In the genomic region with DNA sequence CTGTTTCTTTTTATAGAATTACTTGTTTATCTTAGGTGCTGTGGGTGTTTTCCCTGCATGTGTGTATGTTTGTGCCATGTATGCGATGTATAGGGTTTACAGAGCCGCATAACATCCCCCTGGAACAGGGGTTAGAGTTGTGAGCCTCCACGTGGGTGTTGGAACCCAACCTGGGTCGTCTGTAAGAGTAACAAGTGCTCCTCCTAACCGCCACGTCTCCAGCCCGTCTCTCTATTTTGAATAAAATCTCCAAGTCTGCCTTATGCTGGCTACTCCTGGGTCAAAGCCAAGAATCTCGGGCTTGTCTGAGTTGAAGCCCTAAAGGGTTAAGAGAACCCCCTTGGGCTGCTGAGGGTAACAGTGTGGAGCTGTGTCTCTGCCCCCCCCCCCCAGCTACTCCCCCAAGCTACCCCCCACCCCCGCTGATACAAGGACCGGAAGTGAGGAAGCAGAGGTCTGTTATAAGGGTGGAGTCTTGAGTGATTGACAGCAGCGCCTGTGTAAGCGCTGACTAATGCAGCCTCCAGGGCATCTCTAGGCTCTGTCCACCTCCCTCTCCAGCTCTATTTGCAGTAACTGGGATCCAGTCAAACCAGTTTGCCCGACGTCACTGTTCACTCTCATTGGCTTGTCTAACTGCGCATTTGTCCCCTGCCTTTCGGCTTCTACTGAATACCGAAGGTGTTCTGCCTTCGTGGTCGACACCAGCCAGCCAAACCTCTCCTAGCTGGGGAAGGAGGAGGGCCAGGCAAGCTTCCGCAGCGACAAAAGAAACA, we compare ENCODE assay signal across 9 mouse cellular contexts. TPM values are rescaled to one million over a fixed set of nuclear protein-coding genes. Genes with fewer than 3 reads are reported as not detected.
DNase-seq lines count a peak whose midpoint lies in the region; ATAC-seq and TF ChIP-seq lines count a peak whose summit lies in the region.
"Had no signal": no experiment of that assay in that cellular context is flagged by ENCODE, and none has a peak within 500 bp of the region (broad histone marks: within the 10 kb centered on the region; RNA-seq: fewer than 3 reads in every experiment).

No protein-coding gene starts in this region.

- H3K79me2 ChIP-seq in C2C12 (ENCODE audit: control insufficient read depth, insufficient read depth): no peaks in the 10 kb centered on the region

- no peaks in the 10 kb centered on the region for H3K9me3 ChIP-seq in intestine, embryonic 16.5 days (ENCODE audit: control insufficient read depth, low read length)
- no peaks in the 10 kb centered on the region for H3K9me3 ChIP-seq in limb, embryonic 14.5 days (ENCODE audit: control insufficient read depth, low read length)
- H3K9me3 ChIP-seq in midbrain, embryonic 14.5 days (ENCODE audit: control insufficient read depth, low read length): no peaks in the 10 kb centered on the region

- no peaks in the 10 kb centered on the region for H3K27me3 ChIP-seq in C2C12 (ENCODE audit: control insufficient read depth, insufficient read depth, insufficient read length)
- no peaks in the 10 kb centered on the region for H3K27me3 ChIP-seq in intestine, embryonic 16.5 days (replicated peaks; ENCODE audit: control insufficient read depth, insufficient read depth, low read length)
- no peaks in the 10 kb centered on the region for H3K27me3 ChIP-seq in limb, embryonic 14.5 days (ENCODE audit: control insufficient read depth, insufficient read depth, low read length)
- no peaks in the 10 kb centered on the region for H3K27me3 ChIP-seq in midbrain, embryonic 14.5 days (ENCODE audit: control insufficient read depth, insufficient read depth, low read length)

- H3K4me2 ChIP-seq in intestine, embryonic 16.5 days (ENCODE audit: low read depth, low read length): peak overlapping the region; percentile 81
- peak overlapping the region; percentile 60 for H3K4me2 ChIP-seq in limb, embryonic 14.5 days (replicated peaks; ENCODE audit: low read depth, low read length, severe bottlenecking)
- H3K4me2 ChIP-seq in midbrain, embryonic 14.5 days (ENCODE audit: low read length): peak overlapping the region; percentile 54

- peak; percentile 71 for DNase-seq in ZHBTc4 (ENCODE audit: low read depth, low spot score)
- DNase-seq in limb, embryonic 14.5 days (ENCODE audit: low spot score): peak; percentile 89
- peak; percentile 86 for DNase-seq in midbrain, embryonic 14.5 days
- peak; percentile 79 for DNase-seq in thymus, postnatal 0 days (ENCODE audit: low spot score)

- no peaks in the 10 kb centered on the region for H3K36me3 ChIP-seq in C2C12 (ENCODE audit: control insufficient read depth, insufficient read depth)
- H3K36me3 ChIP-seq in intestine, embryonic 16.5 days (ENCODE audit: control insufficient read depth, insufficient read depth, low read length): no peaks in the 10 kb centered on the region
- H3K36me3 ChIP-seq in limb, embryonic 14.5 days (ENCODE audit: control insufficient read depth, insufficient read depth, low read length): no peaks in the 10 kb centered on the region
- H3K36me3 ChIP-seq in midbrain, embryonic 14.5 days (ENCODE audit: control insufficient read depth, insufficient read depth, low read length): no peaks in the 10 kb centered on the region

- peak; percentile 85 for ATAC-seq in common myeloid progenitor, adult 5-6 weeks (replicated peaks; ENCODE audit: low read depth, poor library complexity, severe bottlenecking)
- ATAC-seq in granulocyte monocyte progenitor cell, adult 5-6 weeks (replicated peaks; ENCODE audit: poor library complexity, severe bottlenecking): peak; percentile 94
- ATAC-seq in intestine, embryonic 16.5 days: peak; percentile 89
- peak; percentile 93 for ATAC-seq in limb, embryonic 14.5 days (ENCODE audit: low FRiP score, low read depth)
- ATAC-seq in midbrain, embryonic 14.5 days (ENCODE audit: low FRiP score, low TSS enrichment): peak; percentile 88

- H3K9ac ChIP-seq in intestine, embryonic 16.5 days (ENCODE audit: low read depth, low read length): peak overlapping the region; percentile 66
- peak overlapping the region; percentile 46 for H3K9ac ChIP-seq in limb, embryonic 14.5 days (ENCODE audit: low read depth, low read length, severe bottlenecking)
- H3K9ac ChIP-seq in midbrain, embryonic 14.5 days (replicated peaks; ENCODE audit: low read length): peak overlapping the region; percentile 51

- H3ac ChIP-seq in C2C12 (ENCODE audit: control insufficient read depth, insufficient read length, low read depth): peak overlapping the region; percentile 55

- 6% methylated on average over 21 of the region's 21 CpGs for WGBS in intestine, embryonic 16.5 days
- 3% methylated on average over 21 of the region's 21 CpGs for WGBS in limb, embryonic 14.5 days
- WGBS in midbrain, embryonic 14.5 days: 5% methylated on average over 21 of the region's 21 CpGs

- H3K27ac ChIP-seq in intestine, embryonic 16.5 days (ENCODE audit: low read length): peak overlapping the region; percentile 93
- peak overlapping the region; percentile 77 for H3K27ac ChIP-seq in limb, embryonic 14.5 days (replicated peaks; ENCODE audit: low read depth, low read length)
- peak overlapping the region; percentile 75 for H3K27ac ChIP-seq in midbrain, embryonic 14.5 days (replicated peaks; ENCODE audit: low read depth, low read length)

- no peak for TF ChIP-seq CTCF in C2C12 (IDR thresholded peaks at IDR 0.05; ENCODE audit: control insufficient read depth, insufficient read depth, insufficient read length)

- H3K79me3 ChIP-seq in C2C12 (ENCODE audit: low read depth): no peaks in the 10 kb centered on the region

- H3K4me3 ChIP-seq in C2C12 (ENCODE audit: insufficient read depth, poor library complexity, severe bottlenecking): no peak overlapping the region
- peak overlapping the region; percentile 33 for H3K4me3 ChIP-seq in intestine, embryonic 16.5 days (ENCODE audit: low read length)
- H3K4me3 ChIP-seq in limb, embryonic 14.5 days (replicated peaks; ENCODE audit: low read length): peak overlapping the region; percentile 28
- peak overlapping the region; percentile 32 for H3K4me3 ChIP-seq in midbrain, embryonic 14.5 days (replicated peaks; ENCODE audit: low read depth, low read length)

- peaks cover 44% of the 10 kb centered on the region for H3K4me1 ChIP-seq in intestine, embryonic 16.5 days (ENCODE audit: control insufficient read depth, insufficient read depth, low read length)
- H3K4me1 ChIP-seq in limb, embryonic 14.5 days (ENCODE audit: control insufficient read depth, insufficient read depth, low read length): peaks cover 23% of the 10 kb centered on the region
- peaks cover 7% of the 10 kb centered on the region; the same call in 1 of the 2 replicates for H3K4me1 ChIP-seq in midbrain, embryonic 14.5 days (ENCODE audit: control insufficient read depth, insufficient read depth, low read length)

- no peak for TF ChIP-seq POLR2A in limb, embryonic 14.5 days (IDR thresholded peaks at IDR 0.05; ENCODE audit: borderline replicate concordance, extremely low read depth, insufficient read depth, insufficient read length)

TF ChIP-seq in C2C12, 6 proteins besides CTCF, POLR2A, EP300 and RAD21:
- TF ChIP-seq USF1 (IDR thresholded peaks at IDR 0.05; ENCODE audit: low read depth): no peak
- TF ChIP-seq CEBPB (IDR thresholded peaks at IDR 0.05; ENCODE audit: low read depth): no peak
- peak; percentile 95 for TF ChIP-seq MYOD1 (IDR thresholded peaks at IDR 0.05; ENCODE audit: control insufficient read depth, insufficient read length, low read depth)
- peak; percentile 20 for TF ChIP-seq MAX (IDR thresholded peaks at IDR 0.05)
- TF ChIP-seq FOSL1 (IDR thresholded peaks at IDR 0.05; ENCODE audit: insufficient read depth, low read length, poor library complexity, severe bottlenecking): peak; percentile 9
- no peak for TF ChIP-seq MYOG (IDR thresholded peaks at IDR 0.05; ENCODE audit: control insufficient read depth, extremely low read depth, insufficient read length)

RNA-seq across cellular contexts. Expression of a gene that starts 36.3 kb away (rescaled TPM):
- not detected for polyA plus RNA-seq in C2C12 (2012; fragmentation: generic; extraction: Trizol)
- not detected in 2 replicates for total RNA-seq in common myeloid progenitor, adult 5-6 weeks (2017)
- not detected in 2 replicates for total RNA-seq in granulocyte monocyte progenitor cell, adult 5-6 weeks (2014; fragmentation: Nextera tagmentation)
- not detected in 2 replicates for total RNA-seq in granulocyte monocyte progenitor cell, adult 5-6 weeks (2017)
- not detected in 2 replicates for polyA plus RNA-seq in intestine, embryonic 16.5 days (2015; fragmentation: Nextera tagmentation; extraction: Ambion mirVana)
- polyA plus RNA-seq in limb, embryonic 14.5 days (2012; rRNA removed): not detected in 2 replicates
- polyA plus RNA-seq in limb, embryonic 14.5 days (2014; fragmentation: Nextera tagmentation; extraction: Ambion mirVana): not detected in 2 replicates
- polyA plus RNA-seq in midbrain, embryonic 14.5 days (2014; fragmentation: Nextera tagmentation; extraction: Ambion mirVana): not detected in 2 replicates
- polyA plus RNA-seq in thymus, postnatal 0 days (2015; fragmentation: Nextera tagmentation; extraction: Ambion mirVana): not detected in 2 replicates
- total RNA-seq: layer of hippocampus, postnatal 36 days had no signal
